Mouse (Mus musculus) megakaryocyte-erythroid progenitor cell, adult 5-6 weeks (primary cell): ENCODE data around the gene Parp12. TPM values are rescaled to one million over a fixed set of nuclear protein-coding genes. Genes with fewer than 3 reads are reported as not detected.

Experiments
- ATAC-seq: replicated peaks from 2 replicates; pipeline ENCODE4 v1.8.0; 2016; ENCODE audit warnings: mild to moderate bottlenecking, inconsistent platforms; ENCODE audit not compliant: severe bottlenecking, poor library complexity, low FRiP score, low TSS enrichment
- total RNA-seq, 2 experiments: library from RNA; stranded (forward) in 1 of 2; stranded (reverse) in 1 of 2; fragments of 200-1000, 215-1000 nt in 1 of 2; fragments of >200 nt in 1 of 2; fragmentation: Nextera tagmentation in 1 of 2; gene quantifications; 2 replicates each; pipeline ENCODE4 v1.2.3; 2014 to 2017

Parp12 gene
- total RNA-seq, 2 experiments from 2014 or later, result 3.5 to 5.6 TPM

DNA sequence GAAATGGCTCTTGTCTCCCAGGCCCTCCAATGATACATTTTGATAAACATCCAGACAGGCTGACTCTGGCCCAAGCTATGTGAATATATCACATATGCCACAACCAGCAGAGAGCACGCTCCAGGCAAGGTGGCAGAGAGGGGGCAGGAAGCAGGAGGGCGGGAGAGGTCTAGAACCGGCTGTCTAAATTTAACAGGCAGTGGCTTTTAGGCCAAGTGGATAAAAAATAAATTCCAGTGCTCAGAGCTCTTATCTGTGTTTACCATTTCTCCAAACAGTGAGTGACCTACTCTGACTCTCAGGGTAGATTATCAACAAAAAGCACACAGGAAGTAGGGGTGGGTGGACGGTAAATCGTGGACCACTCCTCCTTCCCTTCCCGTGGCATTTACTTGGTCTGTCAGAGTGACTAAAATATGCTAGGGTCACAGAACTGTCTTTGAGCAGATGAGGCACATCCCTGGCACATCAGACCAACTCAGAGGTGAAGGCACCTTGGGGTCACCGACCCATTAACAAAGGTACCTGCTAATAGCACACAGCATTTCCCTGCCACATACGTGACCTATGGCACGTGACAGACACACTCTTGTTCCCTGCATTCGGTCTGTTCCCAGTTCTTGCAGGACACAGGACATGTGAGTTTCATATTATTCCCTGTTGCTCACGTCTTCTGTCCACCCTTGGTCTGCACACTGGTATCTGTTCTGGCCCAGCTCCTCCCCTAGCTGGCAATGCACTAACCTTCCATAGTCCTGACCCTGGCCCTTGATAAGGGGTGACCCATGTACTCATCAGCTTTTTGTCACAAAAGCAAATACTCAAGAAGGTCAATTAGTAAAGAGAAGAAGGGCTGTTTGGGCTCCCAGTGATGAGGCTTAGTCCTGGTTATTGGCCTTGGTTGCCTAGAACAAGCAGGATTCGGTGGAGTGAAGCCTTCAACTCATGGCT is 58.3 kb downstream of the Parp12 start:
- peak; percentile 75 for ATAC-seq

DNA sequence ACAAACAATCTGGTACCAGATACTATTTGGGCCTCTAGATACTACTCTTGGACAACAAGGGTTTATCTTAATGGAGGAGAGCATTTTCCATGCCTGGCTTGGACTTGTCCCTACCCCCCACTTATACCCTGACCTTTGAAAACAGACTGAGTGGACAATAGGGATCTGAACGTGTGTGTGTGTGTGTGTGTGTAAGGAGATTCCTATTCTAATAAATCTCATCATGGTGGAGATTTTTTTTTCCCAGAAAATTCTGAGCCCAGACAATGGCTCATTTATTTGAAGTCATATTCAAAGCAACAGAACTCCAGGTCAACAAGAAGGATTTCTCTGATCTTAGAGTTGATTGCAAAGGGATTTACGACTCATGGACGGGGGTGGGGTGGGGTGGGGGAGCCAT is 59.2 kb downstream of the Parp12 start:
- no peak for ATAC-seq

DNA sequence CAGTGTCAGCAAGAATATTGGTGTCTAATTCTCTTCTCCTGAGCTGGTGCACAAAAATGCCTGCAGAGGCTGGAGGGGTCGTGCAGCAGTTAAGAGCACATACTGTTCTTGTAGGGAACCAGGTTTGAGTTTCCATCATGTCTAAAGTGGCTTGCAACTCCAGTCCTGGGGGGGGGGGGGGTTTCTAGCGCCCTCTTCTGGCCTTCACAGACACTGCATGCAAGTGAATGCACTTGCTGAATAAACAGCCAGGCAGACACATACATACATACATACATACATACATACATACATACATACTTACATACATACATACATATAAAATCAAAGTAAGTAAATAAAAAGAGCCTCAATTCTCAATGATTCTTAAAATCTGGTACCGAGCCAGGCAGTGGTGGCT is 59.8 kb downstream of the Parp12 start:
- no peak for ATAC-seq

- no peak for ATAC-seq
These were observed 61.0 kb downstream of the Parp12 start for GRCm38 (mm10) chr6:39057161-39057560.

DNA sequence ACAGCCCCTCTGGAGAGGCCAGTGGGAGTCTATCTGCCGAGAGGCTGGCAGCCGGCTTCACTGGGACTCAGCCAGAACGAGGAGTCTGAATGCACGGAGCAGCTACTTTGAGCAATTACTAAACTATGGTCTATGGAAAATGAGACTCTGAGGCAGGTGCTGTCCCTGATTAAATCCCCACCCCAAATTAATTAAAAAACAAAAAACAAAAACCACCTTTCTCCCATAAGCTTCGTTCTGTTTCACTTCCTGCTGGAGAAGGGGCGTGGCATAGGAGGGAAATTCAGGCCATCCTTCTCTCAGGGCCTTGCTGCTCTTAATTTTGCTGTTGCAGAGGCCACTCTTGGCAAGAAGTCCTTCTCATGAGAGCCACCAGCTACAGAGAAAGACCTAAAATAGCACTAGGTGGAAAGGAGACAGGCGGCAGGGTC is 62.3 kb downstream of the Parp12 start:
- no peak for ATAC-seq

DNA sequence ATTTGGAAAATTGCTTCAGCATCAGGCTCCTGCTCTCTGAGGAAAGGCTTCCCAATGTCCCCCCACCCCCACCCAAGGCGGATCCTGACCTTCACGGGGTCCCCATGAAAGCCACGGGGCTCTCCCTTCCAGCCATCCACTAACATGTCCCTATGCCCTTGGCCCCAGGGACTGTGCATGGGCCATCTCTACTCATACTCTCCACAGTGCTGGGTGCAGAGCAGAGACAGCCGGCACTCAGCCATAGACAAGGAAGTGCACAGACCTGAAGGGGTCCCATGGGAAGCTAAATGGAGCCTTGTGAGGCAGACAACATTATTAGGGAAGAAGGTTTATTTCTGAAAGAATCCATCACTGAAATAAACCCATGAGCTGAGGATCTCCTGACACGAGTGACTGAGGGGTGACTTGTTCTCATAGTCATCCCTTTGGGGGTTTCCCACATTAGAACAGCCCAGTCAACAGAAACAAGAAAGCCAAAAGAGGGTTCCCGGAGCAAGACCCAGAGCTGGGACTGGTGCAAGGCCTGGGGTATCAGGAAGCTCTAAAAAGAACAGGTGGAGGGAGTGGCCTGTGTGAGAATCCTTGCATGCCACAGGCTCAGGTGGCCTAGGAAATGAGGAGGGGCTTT is 63.2 kb downstream of the Parp12 start:
- ATAC-seq, result no peak

GRCm38 (mm10) chr6:39054206-39054864 is 63.8 kb downstream of the Parp12 start:
- ATAC-seq, result no peak

DNA sequence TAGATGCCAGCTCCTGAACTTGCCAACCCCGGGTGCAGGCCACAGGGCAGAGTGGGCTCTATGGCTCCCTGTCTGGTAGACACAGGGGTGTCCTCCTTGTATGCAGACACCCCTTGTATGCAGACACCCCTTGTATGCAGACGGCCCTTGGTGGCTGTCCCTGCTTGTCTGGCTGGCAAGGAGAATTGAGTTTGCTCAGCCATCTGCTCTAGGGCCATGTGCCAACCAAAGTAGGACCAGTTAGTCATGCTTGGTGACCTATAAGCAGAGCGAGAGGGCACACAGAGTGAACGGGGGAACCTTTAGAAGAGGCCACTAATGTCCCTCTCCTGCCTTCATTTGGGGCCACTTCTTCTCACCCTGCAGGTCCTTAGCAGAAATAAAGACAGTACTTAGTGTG is 65.5 kb downstream of the Parp12 start:
- ATAC-seq, result no peak

GRCm38 (mm10) chr6:39051799-39052556 is 66.2 kb downstream of the Parp12 start:
- ATAC-seq, result peak; percentile 51; the same call in 1 of the 2 replicates

DNA sequence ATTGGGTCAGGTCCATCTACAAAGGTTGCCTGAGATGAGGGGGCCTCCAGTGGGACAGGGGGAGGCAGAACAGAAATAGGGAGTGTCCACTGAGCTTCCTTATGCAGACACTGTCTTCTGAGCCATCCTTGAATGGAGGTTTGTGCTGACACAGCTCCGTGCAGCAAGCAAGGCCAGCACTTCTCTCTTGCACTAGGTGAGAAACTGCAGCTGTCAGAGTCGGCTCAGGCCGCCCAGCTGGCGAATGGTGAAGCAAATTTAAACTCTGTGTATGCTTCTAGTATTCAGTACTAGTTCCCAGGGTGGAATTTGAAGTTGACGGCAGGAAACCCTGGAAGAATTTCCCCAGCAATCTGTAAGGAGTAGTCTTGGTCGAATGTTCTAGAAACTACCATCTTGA is 67.3 kb downstream of the Parp12 start:
- no peak for ATAC-seq

GRCm38 (mm10) chr6:39049141-39049540 is 69.0 kb downstream of the Parp12 start:
- no peak for ATAC-seq

DNA sequence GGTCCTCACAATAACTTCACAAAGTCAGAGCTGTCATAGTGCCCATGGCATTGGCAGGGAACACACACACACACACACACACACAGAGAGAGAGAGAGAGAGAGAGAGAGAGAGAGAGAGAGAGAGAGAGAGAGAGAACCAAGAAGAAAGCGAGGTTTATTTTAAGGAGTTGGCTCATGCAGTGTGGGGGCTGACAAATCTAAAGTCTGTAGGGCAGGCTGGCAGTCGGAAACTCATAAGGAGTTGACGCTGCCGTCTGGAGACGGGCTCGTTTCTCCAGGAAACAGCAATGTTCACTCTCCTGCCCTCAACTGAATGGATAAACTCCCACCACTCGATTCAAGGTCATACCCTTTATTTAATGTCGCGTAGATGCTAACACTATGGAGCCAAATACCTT is 77.7 kb downstream of the Parp12 start:
- ATAC-seq, result no peak

Other genes with a start within 250 kb of the Parp12 start
- 1.6 and 6.4 TPM in 2 replicates for gene Tbxas1, start 242.9 kb downstream of the Parp12 start, total RNA-seq (2014; fragmentation: Nextera tagmentation)
- 2.5 and 8.8 TPM in 2 replicates for gene Tbxas1, start 242.9 kb downstream of the Parp12 start, total RNA-seq (2017)
- 24.3 and 27.9 TPM in 2 replicates for gene Hipk2, start 242.2 kb downstream of the Parp12 start, total RNA-seq (2014; fragmentation: Nextera tagmentation)
- gene Hipk2, start 242.2 kb downstream of the Parp12 start, total RNA-seq (2017), result 5.1 and 9.2 TPM in 2 replicates
- 8.2 and 15.4 TPM in 2 replicates for gene Kdm7a, start 88.4 kb upstream of the Parp12 start, total RNA-seq (2014; fragmentation: Nextera tagmentation)
- gene Kdm7a, start 88.4 kb upstream of the Parp12 start, total RNA-seq (2017), result 17.8 and 18.1 TPM in 2 replicates